Mouse (Mus musculus) adrenal gland (tissue): ENCODE measurements at regions not wholly inside any gene's neighbourhood (a gene's known extent, or its start where the extent isn't known, plus 50 kb on each side); places are given as distances from the start of the nearest gene placed in this dataset.

Experiments used
- intact Hi-C: fragments of 180-260 bp; cut with DNase I; formaldehyde crosslinking; loops from one replicate; pipeline ENCODE4 v1.15.1; 2025

GRCm38 (mm10) chr17:89802148-89802547, 108.1 kb downstream of the Gm10184 start:
- intact Hi-C loops, result no loop called here

GRCm38 (mm10) chr17:89777570-89777969, 132.7 kb downstream of the Gm10184 start:
- intact Hi-C loops, result no loop called here

GRCm38 (mm10) chr17:89766229-89766875, 143.9 kb downstream of the Gm10184 start:
- intact Hi-C loops, result no loop called here

- intact Hi-C loops, result loop anchor here (10.0 kb wide), 1 partner anchor 407 kb away; no protein-coding TSS in a partner anchor
These were observed 172.8 kb downstream of the Gm10184 start for GRCm38 (mm10) chr17:89737418-89737817.

- intact Hi-C loops, result loop anchor here (10.0 kb wide), 1 partner anchor 771 kb away; no protein-coding TSS in a partner anchor
These were observed 184.7 kb downstream of the Gm10184 start for GRCm38 (mm10) chr17:89725534-89725933.

- intact Hi-C loops, result no loop called here
These were observed 228.5 kb downstream of the Gm10184 start for GRCm38 (mm10) chr17:89681798-89682197.

GRCm38 (mm10) chr17:89658326-89658725, 251.9 kb downstream of the Gm10184 start:
- intact Hi-C loops, result loop anchor here (5.0 kb wide), 1 partner anchor 484 kb away; no protein-coding TSS in a partner anchor

- intact Hi-C loops, result loop anchor here (5.0 kb wide), 1 partner anchor 486 kb away; no protein-coding TSS in a partner anchor
These were observed 254.0 kb downstream of the Gm10184 start for GRCm38 (mm10) chr17:89656211-89656610.

GRCm38 (mm10) chr17:89654089-89654813, 256.0 kb downstream of the Gm10184 start:
- intact Hi-C loops, result loop anchor here (2.0 to 5.0 kb wide), 2 partner anchors 615 to 843 kb away; no protein-coding TSS in a partner anchor

GRCm38 (mm10) chr17:89646000-89646399, 264.2 kb downstream of the Gm10184 start:
- intact Hi-C loops, result no loop called here
